Mouse (Mus musculus): Measurements from ENCODE around the gene Gm973. TPM values are rescaled to one million over a fixed set of nuclear protein-coding genes. Genes with fewer than 3 reads are reported as not detected.

Gene Gm973
- 0.73 and 0.85 TPM in 2 replicates for polyA plus RNA-seq (2015; fragmentation: Nextera tagmentation; extraction: Ambion mirVana)

DNA sequence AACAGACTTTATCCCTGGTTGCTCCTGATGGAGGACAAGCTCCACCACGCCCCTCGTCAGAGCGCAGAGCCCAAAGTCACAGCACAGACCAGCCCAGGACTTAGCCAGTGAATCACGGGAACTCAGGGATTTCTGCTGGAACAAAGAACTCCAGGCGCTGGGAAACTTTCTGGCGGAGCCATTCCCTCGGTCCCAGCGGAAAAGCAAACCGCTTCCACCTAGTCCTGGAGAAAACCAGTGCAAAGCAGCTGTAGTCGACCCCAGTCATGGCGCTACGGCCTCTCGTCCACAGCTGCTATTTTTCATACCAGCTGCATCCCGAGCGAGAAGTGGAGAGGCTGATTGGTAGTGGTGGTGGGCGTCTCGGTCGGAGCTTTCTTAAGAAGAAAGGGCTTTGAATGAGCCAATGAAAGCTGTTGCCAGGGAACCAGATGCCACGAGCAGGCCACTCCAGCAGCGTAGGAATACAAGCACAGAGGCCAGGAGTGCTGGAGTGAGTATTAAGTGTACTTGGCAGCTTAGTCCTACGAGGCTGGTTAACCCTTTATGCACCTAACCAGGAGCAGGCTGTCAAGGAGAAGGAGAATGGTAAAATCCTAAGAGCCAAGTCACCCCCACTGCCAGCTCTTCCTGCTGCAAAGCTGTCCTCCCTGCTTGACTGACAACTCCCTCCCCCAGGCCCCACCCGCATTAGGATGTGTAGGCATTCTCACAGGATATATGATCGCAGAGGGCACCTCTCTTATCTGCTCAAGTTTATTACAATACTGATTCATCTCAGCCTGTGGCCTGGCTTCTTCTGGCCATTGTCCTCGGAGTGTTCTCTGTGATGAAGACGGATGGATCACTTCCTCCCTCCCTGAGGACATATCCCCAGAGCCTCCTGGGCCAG lies at the start of gene Gm973:
Gene Gm973, plus strand, starts transcription at position 239 of the 892 bp plus-strand sequence.
- H3K36me3 ChIP-seq: no peaks in the 10 kb centered on the region
- H3K9ac ChIP-seq: peak within 1 kb of the TSS; percentile 42
- peaks cover 51% of the 10 kb centered on the region for H3K4me1 ChIP-seq
- WGBS: 2% methylated on average over 25 of the region's 25 CpGs
- peak within 1 kb of the TSS; percentile 92 for H3K27ac ChIP-seq
- ATAC-seq (replicated peaks; ENCODE audit: low FRiP score): peak; percentile 62
- peak within 1 kb of the TSS; percentile 41 for H3K4me3 ChIP-seq (replicated peaks)
- H3K9me3 ChIP-seq (replicated peaks): no peaks in the 10 kb centered on the region
- H3K4me2 ChIP-seq: peak within 1 kb of the TSS; percentile 65
- no peaks in the 10 kb centered on the region; the same call in 1 of the 2 replicates for H3K27me3 ChIP-seq

GRCm38 (mm10) chr1:59469170-59469569 lies 46.9 kb upstream of the Gm973 start:
- Histone ChIP-seq H3K27me3 (no peaks in the 10 kb centered on the region; the same call in 1 of the 2 replicates), H3K9ac (no peak overlapping the region), H3K4me3 (replicated peaks) (no peak overlapping the region), H3K4me1 (peaks cover 42% of the 10 kb centered on the region), H3K9me3 (replicated peaks) (no peaks in the 10 kb centered on the region), H3K4me2 (no peak overlapping the region), H3K36me3 (no peaks in the 10 kb centered on the region), H3K27ac (no peak overlapping the region)
- ATAC-seq (replicated peaks; ENCODE audit: low FRiP score): no peak
- WGBS: 49% methylated on average over 4 of the region's 4 CpGs

DNA sequence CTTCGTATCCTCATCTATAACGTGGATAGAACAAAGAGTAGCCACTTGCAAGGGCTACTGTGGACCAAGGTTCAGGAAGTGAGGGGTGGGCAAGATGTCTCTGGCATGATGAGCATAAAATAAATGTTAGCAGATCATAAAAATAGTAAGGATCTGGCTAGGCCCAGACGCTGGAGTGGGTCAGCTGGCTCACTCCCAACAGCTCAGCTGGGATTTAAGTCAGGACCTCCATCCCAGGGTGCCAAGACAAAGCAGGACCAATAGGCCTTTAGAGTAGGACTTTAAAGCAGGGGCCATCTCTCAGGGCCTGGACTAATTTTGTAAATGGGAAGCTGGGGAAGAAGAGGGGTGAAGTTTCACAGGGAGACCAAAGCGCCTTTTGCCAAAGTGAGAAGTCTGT lies 45.3 kb upstream of the Gm973 start:
- H3K4me1 ChIP-seq: peaks cover 33% of the 10 kb centered on the region
- 53% methylated on average over 4 of the region's 4 CpGs for WGBS
- H3K36me3 ChIP-seq: no peaks in the 10 kb centered on the region
- H3K4me3 ChIP-seq (replicated peaks): no peak overlapping the region
- no peak overlapping the region for H3K27ac ChIP-seq
- H3K4me2 ChIP-seq: no peak overlapping the region
- H3K9ac ChIP-seq: no peak overlapping the region
- H3K9me3 ChIP-seq (replicated peaks): no peaks in the 10 kb centered on the region
- ATAC-seq (replicated peaks; ENCODE audit: low FRiP score): no peak
- H3K27me3 ChIP-seq: no peaks in the 10 kb centered on the region; the same call in 1 of the 2 replicates

- no peaks in the 10 kb centered on the region for H3K36me3 ChIP-seq
- 10% methylated on average over 9 of the region's 11 CpGs for WGBS
- H3K4me2 ChIP-seq: no peak overlapping the region
- peaks cover 34% of the 10 kb centered on the region for H3K4me1 ChIP-seq
- H3K9ac ChIP-seq: no peak overlapping the region
- no peak overlapping the region for H3K4me3 ChIP-seq (replicated peaks)
- ATAC-seq (replicated peaks; ENCODE audit: low FRiP score): no peak; the same call in 1 of the 2 replicates
- H3K9me3 ChIP-seq (replicated peaks): no peaks in the 10 kb centered on the region
- H3K27me3 ChIP-seq: no peaks in the 10 kb centered on the region; the same call in 1 of the 2 replicates
- no peak overlapping the region for H3K27ac ChIP-seq
Measured at GRCm38 (mm10) chr1:59472368-59473180, 43.5 kb upstream of the Gm973 start.

- Histone ChIP-seq H3K9me3 (replicated peaks) (no peaks in the 10 kb centered on the region), H3K4me1 (peaks cover 34% of the 10 kb centered on the region), H3K36me3 (no peaks in the 10 kb centered on the region), H3K4me2 (no peak overlapping the region), H3K9ac (no peak overlapping the region), H3K4me3 (replicated peaks) (no peak overlapping the region), H3K27me3 (no peaks in the 10 kb centered on the region; the same call in 1 of the 2 replicates), H3K27ac (no peak overlapping the region)
- no peak for ATAC-seq (replicated peaks; ENCODE audit: low FRiP score)
- 21% methylated on average over 4 of the region's 4 CpGs for WGBS
Measured at GRCm38 (mm10) chr1:59473181-59473555, 42.9 kb upstream of the Gm973 start.

DNA sequence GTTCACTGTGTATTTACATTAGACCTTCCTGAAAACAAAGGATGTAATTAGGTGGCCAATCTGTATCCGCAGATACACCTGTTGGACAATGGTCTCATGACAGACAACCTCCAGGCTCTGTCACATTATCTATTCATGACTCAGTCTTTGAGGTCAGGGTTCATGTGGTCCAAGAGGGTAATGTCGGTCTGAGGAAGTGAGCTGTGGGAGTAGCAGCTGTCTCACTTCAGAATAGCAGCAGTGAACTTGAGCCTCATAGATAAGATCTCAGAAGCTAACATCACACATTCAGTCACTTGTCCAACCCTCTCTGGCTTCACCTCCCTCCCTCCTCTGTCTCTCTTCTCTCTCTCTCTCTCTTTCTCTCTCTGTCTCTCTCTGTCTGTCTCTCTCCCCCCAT lies 40.4 kb upstream of the Gm973 start:
- 22% methylated on average over 2 of the region's 2 CpGs for WGBS
- Histone ChIP-seq H3K4me1 (peaks cover 44% of the 10 kb centered on the region), H3K9me3 (replicated peaks) (no peaks in the 10 kb centered on the region), H3K4me3 (replicated peaks) (no peak overlapping the region), H3K36me3 (no peaks in the 10 kb centered on the region), H3K9ac (no peak overlapping the region), H3K27ac (no peak overlapping the region), H3K27me3 (no peaks in the 10 kb centered on the region), H3K4me2 (no peak overlapping the region)
- ATAC-seq (replicated peaks; ENCODE audit: low FRiP score): no peak; the same call in 1 of the 2 replicates

DNA sequence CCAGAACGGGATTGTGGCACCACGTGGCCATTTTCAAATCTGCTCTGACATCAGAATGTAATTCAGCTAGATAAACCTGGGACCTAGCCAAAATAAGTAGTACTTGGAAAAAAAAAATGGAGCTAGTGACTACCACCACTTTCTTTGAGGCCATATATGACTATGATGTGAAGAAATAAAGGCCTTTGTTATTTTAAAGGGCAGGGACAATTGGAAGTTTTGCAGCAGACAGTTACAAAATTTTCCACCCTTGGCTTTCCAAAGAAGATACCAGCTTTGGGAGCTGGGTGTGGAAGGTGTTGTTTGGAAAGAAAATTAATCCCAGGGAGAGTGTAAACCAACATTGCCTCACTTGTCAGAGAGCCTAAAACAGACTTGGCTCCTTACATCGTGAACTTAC lies 37.2 kb upstream of the Gm973 start:
- no peak overlapping the region for H3K4me3 ChIP-seq (replicated peaks)
- no peak for ATAC-seq (replicated peaks; ENCODE audit: low FRiP score)
- H3K4me2 ChIP-seq: no peak overlapping the region
- H3K9me3 ChIP-seq (replicated peaks): no peaks in the 10 kb centered on the region
- H3K36me3 ChIP-seq: no peaks in the 10 kb centered on the region
- H3K27me3 ChIP-seq: no peaks in the 10 kb centered on the region
- H3K27ac ChIP-seq: no peak overlapping the region
- H3K4me1 ChIP-seq: peaks cover 42% of the 10 kb centered on the region
- WGBS: 50% methylated on average over 3 of the region's 3 CpGs
- H3K9ac ChIP-seq: no peak overlapping the region

- Histone ChIP-seq H3K27me3 (no peaks in the 10 kb centered on the region), H3K27ac (peak overlapping the region; percentile 99), H3K9me3 (replicated peaks) (no peaks in the 10 kb centered on the region), H3K36me3 (peaks cover 5% of the 10 kb centered on the region; the same call in 1 of the 2 replicates), H3K9ac (peak overlapping the region; percentile 41), H3K4me2 (peak overlapping the region; percentile 83), H3K4me1 (peaks cover 53% of the 10 kb centered on the region), H3K4me3 (replicated peaks) (peak overlapping the region; percentile 87)
- 5% methylated on average over 23 of the region's 23 CpGs for WGBS
- ATAC-seq (replicated peaks; ENCODE audit: low FRiP score): no peak
Measured at GRCm38 (mm10) chr1:59480821-59481455, 35.1 kb upstream of the Gm973 start.

DNA sequence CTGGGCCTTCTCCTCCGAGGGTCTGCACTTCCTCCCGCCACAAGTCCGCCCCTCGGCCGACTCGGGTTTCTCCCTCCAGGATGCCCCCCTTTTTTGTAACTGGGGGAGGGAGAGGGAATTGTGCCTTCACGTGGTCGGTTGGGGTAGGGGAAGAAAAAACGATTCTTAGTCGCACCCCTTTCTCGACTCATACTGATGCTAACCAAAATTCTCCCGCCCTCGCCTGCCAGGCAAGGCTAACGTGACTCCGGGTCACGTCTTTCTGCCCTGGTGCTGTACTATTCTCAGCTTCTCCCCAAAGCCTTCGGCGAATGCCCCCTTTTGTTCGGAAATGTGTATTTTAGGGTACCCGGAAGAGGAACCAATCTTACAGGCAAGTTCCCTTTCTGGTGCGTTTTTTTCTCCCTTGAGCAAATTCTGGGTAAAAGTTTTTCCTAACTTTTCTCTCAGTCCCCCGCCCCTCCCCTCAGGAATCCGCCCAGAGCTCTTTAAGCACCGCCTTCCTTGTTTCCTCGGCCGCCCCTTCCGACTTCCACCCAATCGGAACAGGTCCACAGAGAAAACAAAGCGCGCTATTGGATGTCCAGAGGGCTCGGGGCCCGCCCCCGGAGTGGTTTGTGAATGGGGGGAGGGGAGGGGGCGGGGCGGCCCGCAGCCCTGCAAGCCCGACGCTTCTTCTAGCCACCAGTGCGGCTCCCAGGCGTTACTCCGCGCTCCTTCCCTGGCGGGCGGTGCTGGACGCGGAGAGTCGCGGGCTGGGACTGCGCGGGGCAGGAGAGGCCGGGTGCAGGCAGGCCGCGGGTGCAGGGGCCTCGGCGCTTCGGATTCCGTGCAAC lies 34.4 kb upstream of the Gm973 start:
- peak; percentile 95 for ATAC-seq (replicated peaks; ENCODE audit: low FRiP score)
- H3K4me3 ChIP-seq (replicated peaks): peak overlapping the region; percentile 87
- H3K27ac ChIP-seq: peak overlapping the region; percentile 99
- H3K27me3 ChIP-seq: no peaks in the 10 kb centered on the region
- H3K36me3 ChIP-seq: peaks cover 5% of the 10 kb centered on the region; the same call in 1 of the 2 replicates
- H3K9me3 ChIP-seq (replicated peaks): no peaks in the 10 kb centered on the region
- WGBS: under 1% methylated on average over 57 of the region's 57 CpGs
- H3K4me1 ChIP-seq: peaks cover 59% of the 10 kb centered on the region
- H3K9ac ChIP-seq: peak overlapping the region; percentile 93
- H3K4me2 ChIP-seq: peak overlapping the region; percentile 83

DNA sequence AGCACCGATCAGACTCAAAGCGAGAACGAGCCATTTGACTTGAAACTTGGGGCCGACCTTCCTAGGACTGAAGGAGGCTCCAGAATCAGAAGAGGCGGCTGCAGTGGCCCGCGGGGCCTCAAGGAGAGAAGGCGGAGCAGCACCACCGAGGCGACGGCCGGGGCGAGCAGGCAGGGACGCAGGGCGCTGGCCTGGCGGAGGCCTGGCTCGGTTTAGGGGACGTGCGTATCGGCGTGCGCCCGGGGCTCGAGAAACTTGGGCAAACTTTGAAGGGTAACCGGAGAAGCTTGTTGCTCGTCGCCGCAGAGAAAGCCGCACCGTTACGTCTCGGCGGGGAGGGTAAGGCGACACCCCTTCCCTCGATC lies 33.8 kb upstream of the Gm973 start, which contains the start of gene Fzd7:
Gene Fzd7, plus strand, starts transcription at position 94 of the 365 bp plus-strand sequence.
- under 1% methylated on average over 35 of the region's 35 CpGs for WGBS
- peaks cover 64% of the 10 kb centered on the region for H3K4me1 ChIP-seq
- peak within 1 kb of the TSS; percentile 93 for H3K9ac ChIP-seq
- no peaks in the 10 kb centered on the region for H3K27me3 ChIP-seq
- peak within 1 kb of the TSS; percentile 83 for H3K4me2 ChIP-seq
- peak within 1 kb of the TSS; percentile 87 for H3K4me3 ChIP-seq (replicated peaks)
- H3K9me3 ChIP-seq (replicated peaks): no peaks in the 10 kb centered on the region
- peaks cover 5% of the 10 kb centered on the region; the same call in 1 of the 2 replicates for H3K36me3 ChIP-seq
- peak; percentile 35 for ATAC-seq (replicated peaks; ENCODE audit: low FRiP score)
- peak within 1 kb of the TSS; percentile 99 for H3K27ac ChIP-seq
